ENCODE assay signal across 9 mouse cellular contexts in genomic region chr6:119089173-119089572, GRCm38 (mm10).
DNase-seq lines count a peak whose midpoint lies in the region; ATAC-seq and TF ChIP-seq lines count a peak whose summit lies in the region.
"Had no signal": no experiment of that assay in that cellular context is flagged by ENCODE, and none has a peak within 500 bp of the region (broad histone marks: within the 10 kb centered on the region; RNA-seq: fewer than 3 reads in every experiment).

No protein-coding gene starts in this region.

- no peak overlapping the region for H3K4me2 ChIP-seq in intestine, postnatal 0 days (replicated peaks; ENCODE audit: low read depth)
- H3K4me2 ChIP-seq in forebrain, embryonic 11.5 days (ENCODE audit: low read depth, low read length, severe bottlenecking), result no peak overlapping the region
- H3K4me2 ChIP-seq: liver, embryonic 15.5 days had no signal

- intact Hi-C loops in gastrocnemius, adult 2 months (cut with DNase I), result no loop called here

- 66% methylated on average over 8 of the region's 8 CpGs for WGBS in intestine, postnatal 0 days
- WGBS in forebrain, embryonic 11.5 days, result 84% methylated on average over 8 of the region's 8 CpGs

- no peak overlapping the region for H3K4me3 ChIP-seq in gastrocnemius, adult 2 months
- no peak overlapping the region for H3K4me3 ChIP-seq in intestine, postnatal 0 days (ENCODE audit: low read depth, low read length)
- no peak overlapping the region for H3K4me3 ChIP-seq in forebrain, embryonic 11.5 days (ENCODE audit: low read depth, low read length)
- H3K4me3 ChIP-seq: liver, embryonic 15.5 days had no signal

- H3K27me3 ChIP-seq in intestine, postnatal 0 days (replicated peaks; ENCODE audit: control insufficient read depth, insufficient read depth, low read length), result no peaks in the 10 kb centered on the region
- H3K27me3 ChIP-seq in forebrain, embryonic 11.5 days (ENCODE audit: control insufficient read depth, insufficient read depth, low read length), result no peaks in the 10 kb centered on the region

- DNase-seq in gastrocnemius, adult 2 months, result peak; percentile 69
- no peak for DNase-seq in gastrocnemius, adult 18-20 months (ENCODE audit: low spot score)
- peak; percentile 66 for DNase-seq in 3T3-L1 (ENCODE audit: low read depth, low spot score)
- DNase-seq in gastrocnemius, postnatal 10 days, result peak; percentile 47
- DNase-seq in forebrain, embryonic 11.5 days (ENCODE audit: low spot score), result no peak
- DNase-seq in layer of hippocampus, postnatal 36 days, result no peak
- no peak for DNase-seq in cerebellum, adult 9-11 months

- no peaks in the 10 kb centered on the region for H3K9me3 ChIP-seq in intestine, postnatal 0 days (ENCODE audit: control insufficient read depth)
- no peaks in the 10 kb centered on the region for H3K9me3 ChIP-seq in forebrain, embryonic 11.5 days (ENCODE audit: control insufficient read depth, low read length)
- H3K9me3 ChIP-seq: liver, embryonic 15.5 days had no signal

- no peaks in the 10 kb centered on the region for H3K36me3 ChIP-seq in intestine, postnatal 0 days (ENCODE audit: control insufficient read depth, insufficient read depth)
- no peaks in the 10 kb centered on the region for H3K36me3 ChIP-seq in forebrain, embryonic 11.5 days (ENCODE audit: control insufficient read depth, insufficient read depth, low read length)
- H3K36me3 ChIP-seq: liver, embryonic 15.5 days had no signal

- no peak for ATAC-seq in intestine, postnatal 0 days
- ATAC-seq in forebrain, embryonic 11.5 days (replicated peaks; ENCODE audit: low FRiP score), result no peak

- H3K4me1 ChIP-seq in intestine, postnatal 0 days (replicated peaks; ENCODE audit: control insufficient read depth, insufficient read depth, low read length), result 0 out of 2 replicates have a peak, but pooled peaks cover 4% of the 10 kb centered on the region
- no peaks in the 10 kb centered on the region for H3K4me1 ChIP-seq in forebrain, embryonic 11.5 days (replicated peaks; ENCODE audit: control insufficient read depth, insufficient read depth, low read length)
- H3K4me1 ChIP-seq: liver, embryonic 15.5 days had no signal

- no peak for TF ChIP-seq CTCF in gastrocnemius, adult 2 months (IDR thresholded peaks at IDR 0.05)
- TF ChIP-seq CTCF in intestine, postnatal 0 days (IDR thresholded peaks at IDR 0.05; ENCODE audit: low read depth), result no peak

- H3K27ac ChIP-seq in gastrocnemius, adult 2 months, result peak overlapping the region; percentile 48; the same call in 1 of the 2 replicates
- H3K27ac ChIP-seq in intestine, postnatal 0 days (ENCODE audit: low read depth, low read length), result peak overlapping the region; percentile 28; the same call in 1 of the 2 replicates
- H3K27ac ChIP-seq in forebrain, embryonic 11.5 days (ENCODE audit: low read depth, low read length), result no peak overlapping the region
- H3K27ac ChIP-seq: liver, embryonic 15.5 days had no signal

- H3K9ac ChIP-seq in intestine, postnatal 0 days (ENCODE audit: low read depth, low read length), result no peak overlapping the region
- no peak overlapping the region for H3K9ac ChIP-seq in forebrain, embryonic 11.5 days (ENCODE audit: low read length)
- H3K9ac ChIP-seq: liver, embryonic 15.5 days had no signal

Comparison
In these comparisons a context has a peak if more than half of its experiments do, and no peak if none do; other contexts are left out.
1. DNase-seq: peak in gastrocnemius, adult 2 months (single experiment), 3T3-L1 (single experiment) and gastrocnemius, postnatal 10 days (single experiment); none in gastrocnemius, adult 18-20 months (single experiment), forebrain, embryonic 11.5 days (single experiment), layer of hippocampus, postnatal 36 days (0 of 2) and cerebellum, adult 9-11 months (single experiment).